Mouse (Mus musculus): ENCODE results near the gene Slc7a7. TPM values are rescaled to one million over a fixed set of nuclear protein-coding genes. Genes with fewer than 3 reads are reported as not detected.

The Slc7a7 gene
- polyA plus RNA-seq, 1 experiment: 341 TPM

DNA sequence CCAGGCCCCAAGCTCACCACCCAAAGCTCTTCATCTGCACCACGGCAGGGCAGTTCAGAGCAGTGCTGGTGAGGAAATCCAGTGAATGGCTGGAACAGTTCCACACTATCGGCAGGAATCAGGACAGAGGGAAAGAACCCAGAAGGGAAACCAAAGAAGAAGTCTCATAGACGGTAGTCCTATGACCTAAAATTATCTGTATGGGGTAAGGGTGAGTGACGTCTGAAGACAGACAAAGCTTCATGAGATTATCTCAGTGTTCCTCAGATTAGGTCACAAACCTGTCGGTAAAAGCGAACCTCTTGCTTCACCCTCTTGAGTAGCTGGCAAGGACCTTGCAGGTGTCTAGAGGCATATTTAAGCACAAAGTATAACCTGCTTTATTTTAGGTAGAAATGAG, 40.4 kb downstream of the Slc7a7 start:
- WGBS: 77% methylated on average over 6 of the region's 6 CpGs
- Histone ChIP-seq H3K27me3 (ENCODE audit: control insufficient read depth, insufficient read depth, low read length) (no peaks in the 10 kb centered on the region), H3K36me3 (ENCODE audit: control insufficient read depth, insufficient read depth, low read length) (peaks cover 39% of the 10 kb centered on the region), H3K4me1 (ENCODE audit: control insufficient read depth, insufficient read depth, insufficient read length, low read length) (peaks cover 29% of the 10 kb centered on the region; the same call in 1 of the 2 replicates), H3K27ac (ENCODE audit: insufficient read depth, low read depth, low read length) (no peak overlapping the region), H3K4me3 (ENCODE audit: low read depth, low read length) (no peak overlapping the region)
- no peak for TF ChIP-seq POLR2A (IDR thresholded peaks at IDR 0.05; ENCODE audit: low read depth, low read length)
- TF ChIP-seq CTCF (IDR thresholded peaks at IDR 0.05; ENCODE audit: extremely low read depth, insufficient read length, insufficient replicate concordance, low read depth, low read length): no peak

DNA sequence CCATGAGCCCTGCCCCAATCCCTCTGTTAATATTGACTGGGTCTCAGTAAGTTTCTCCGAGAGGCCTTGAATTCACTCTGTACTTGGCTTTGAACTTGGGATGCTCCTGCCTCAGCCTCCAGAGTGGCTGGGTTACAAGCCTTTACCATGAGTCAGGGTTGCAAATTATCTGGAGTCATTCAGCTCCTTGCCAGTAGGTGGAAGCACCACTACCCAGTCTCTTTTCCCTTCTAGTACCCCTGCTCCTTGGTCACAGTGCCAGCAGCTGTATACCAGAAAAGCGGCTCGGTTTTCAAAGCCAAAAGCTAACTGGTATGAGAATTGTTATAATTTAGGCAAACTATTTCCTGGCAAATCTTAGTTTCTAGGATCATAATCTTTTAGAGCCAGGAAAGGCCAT, 41.7 kb downstream of the Slc7a7 start:
- no peak overlapping the region for H3K4me3 ChIP-seq (ENCODE audit: low read depth, low read length)
- 44% methylated on average over 3 of the region's 3 CpGs for WGBS
- H3K27ac ChIP-seq (ENCODE audit: insufficient read depth, low read depth, low read length): no peak overlapping the region
- H3K27me3 ChIP-seq (ENCODE audit: control insufficient read depth, insufficient read depth, low read length): no peaks in the 10 kb centered on the region
- H3K4me1 ChIP-seq (ENCODE audit: control insufficient read depth, insufficient read depth, insufficient read length, low read length): peaks cover 23% of the 10 kb centered on the region
- peaks cover 48% of the 10 kb centered on the region for H3K36me3 ChIP-seq (ENCODE audit: control insufficient read depth, insufficient read depth, low read length)
- TF ChIP-seq CTCF (IDR thresholded peaks at IDR 0.05; ENCODE audit: extremely low read depth, insufficient read length, insufficient replicate concordance, low read depth, low read length) (peak; percentile 62; the same call in 1 of the 2 replicates), POLR2A (IDR thresholded peaks at IDR 0.05; ENCODE audit: low read depth, low read length) (no peak)

GRCm38 (mm10) chr14:54372923-54373322, 44.7 kb downstream of the Slc7a7 start:
- 39% methylated on average over 9 of the region's 9 CpGs for WGBS
- H3K36me3 ChIP-seq (ENCODE audit: control insufficient read depth, insufficient read depth, low read length): peaks cover 66% of the 10 kb centered on the region
- H3K27me3 ChIP-seq (ENCODE audit: control insufficient read depth, insufficient read depth, low read length): no peaks in the 10 kb centered on the region
- H3K27ac ChIP-seq (ENCODE audit: insufficient read depth, low read depth, low read length): peak overlapping the region; percentile 71
- no peak for TF ChIP-seq POLR2A (IDR thresholded peaks at IDR 0.05; ENCODE audit: low read depth, low read length)
- TF ChIP-seq CTCF (IDR thresholded peaks at IDR 0.05; ENCODE audit: extremely low read depth, insufficient read length, insufficient replicate concordance, low read depth, low read length): no peak
- peaks cover 14% of the 10 kb centered on the region for H3K4me1 ChIP-seq (ENCODE audit: control insufficient read depth, insufficient read depth, insufficient read length, low read length)
- H3K4me3 ChIP-seq (ENCODE audit: low read depth, low read length): no peak overlapping the region

- Histone ChIP-seq H3K4me3 (ENCODE audit: low read depth, low read length) (no peak overlapping the region), H3K27ac (ENCODE audit: insufficient read depth, low read depth, low read length) (no peak overlapping the region), H3K27me3 (ENCODE audit: control insufficient read depth, insufficient read depth, low read length) (no peaks in the 10 kb centered on the region), H3K4me1 (ENCODE audit: control insufficient read depth, insufficient read depth, insufficient read length, low read length) (peaks cover 14% of the 10 kb centered on the region), H3K36me3 (ENCODE audit: control insufficient read depth, insufficient read depth, low read length) (peaks cover 76% of the 10 kb centered on the region)
- no peak for TF ChIP-seq CTCF (IDR thresholded peaks at IDR 0.05; ENCODE audit: extremely low read depth, insufficient read length, insufficient replicate concordance, low read depth, low read length)
- no peak for TF ChIP-seq POLR2A (IDR thresholded peaks at IDR 0.05; ENCODE audit: low read depth, low read length)
- WGBS: 99% methylated on average over 10 of the region's 10 CpGs
Observed at GRCm38 (mm10) chr14:54371460-54371859, 46.1 kb downstream of the Slc7a7 start.

GRCm38 (mm10) chr14:54370595-54370994, 47.0 kb downstream of the Slc7a7 start:
- Histone ChIP-seq H3K4me1 (ENCODE audit: control insufficient read depth, insufficient read depth, insufficient read length, low read length) (peaks cover 14% of the 10 kb centered on the region), H3K36me3 (ENCODE audit: control insufficient read depth, insufficient read depth, low read length) (peaks cover 78% of the 10 kb centered on the region), H3K27me3 (ENCODE audit: control insufficient read depth, insufficient read depth, low read length) (no peaks in the 10 kb centered on the region), H3K27ac (ENCODE audit: insufficient read depth, low read depth, low read length) (no peak overlapping the region), H3K4me3 (ENCODE audit: low read depth, low read length) (no peak overlapping the region)
- TF ChIP-seq POLR2A (IDR thresholded peaks at IDR 0.05; ENCODE audit: low read depth, low read length) (no peak), CTCF (IDR thresholded peaks at IDR 0.05; ENCODE audit: extremely low read depth, insufficient read length, insufficient replicate concordance, low read depth, low read length) (no peak)
- WGBS: 94% methylated on average over 6 of the region's 6 CpGs

DNA sequence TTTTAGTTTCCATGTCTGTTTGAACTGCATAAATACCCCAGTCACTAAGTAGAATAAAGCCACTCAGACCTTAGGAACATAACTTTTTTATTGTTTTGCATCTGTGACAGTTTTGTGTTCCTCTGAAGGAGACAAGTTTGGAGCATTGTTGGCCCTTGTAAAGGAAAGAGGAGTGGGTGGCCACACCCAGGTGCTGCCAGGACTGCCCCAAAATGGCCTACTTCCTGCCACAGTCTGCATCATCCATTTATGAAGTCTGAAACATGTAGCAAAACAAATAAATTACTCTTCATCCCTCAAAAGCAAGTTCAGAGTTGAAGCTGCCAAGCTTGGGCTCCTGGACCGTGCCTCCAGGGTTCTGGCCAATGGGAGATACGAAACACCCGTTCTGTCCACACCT, 48.2 kb downstream of the Slc7a7 start:
- 90% methylated on average over 3 of the region's 3 CpGs for WGBS
- Histone ChIP-seq H3K36me3 (ENCODE audit: control insufficient read depth, insufficient read depth, low read length) (peaks cover 71% of the 10 kb centered on the region), H3K4me1 (ENCODE audit: control insufficient read depth, insufficient read depth, insufficient read length, low read length) (peaks cover 10% of the 10 kb centered on the region), H3K27ac (ENCODE audit: insufficient read depth, low read depth, low read length) (no peak overlapping the region), H3K4me3 (ENCODE audit: low read depth, low read length) (no peak overlapping the region), H3K27me3 (ENCODE audit: control insufficient read depth, insufficient read depth, low read length) (no peaks in the 10 kb centered on the region)
- TF ChIP-seq CTCF (IDR thresholded peaks at IDR 0.05; ENCODE audit: extremely low read depth, insufficient read length, insufficient replicate concordance, low read depth, low read length) (no peak), POLR2A (IDR thresholded peaks at IDR 0.05; ENCODE audit: low read depth, low read length) (no peak)

GRCm38 (mm10) chr14:54367429-54368060, 50.0 kb downstream of the Slc7a7 start:
- Histone ChIP-seq H3K4me1 (ENCODE audit: control insufficient read depth, insufficient read depth, insufficient read length, low read length) (peaks cover 4% of the 10 kb centered on the region), H3K36me3 (ENCODE audit: control insufficient read depth, insufficient read depth, low read length) (peaks cover 62% of the 10 kb centered on the region), H3K27ac (ENCODE audit: insufficient read depth, low read depth, low read length) (no peak overlapping the region), H3K27me3 (ENCODE audit: control insufficient read depth, insufficient read depth, low read length) (no peaks in the 10 kb centered on the region), H3K4me3 (ENCODE audit: low read depth, low read length) (no peak overlapping the region)
- 79% methylated on average over 18 of the region's 18 CpGs for WGBS
- TF ChIP-seq CTCF (IDR thresholded peaks at IDR 0.05; ENCODE audit: extremely low read depth, insufficient read length, insufficient replicate concordance, low read depth, low read length) (no peak), POLR2A (IDR thresholded peaks at IDR 0.05; ENCODE audit: low read depth, low read length) (no peak)

Measured in small intestine, adult 2 months (tissue).